Comparison of ENCODE assay signal across 14 mouse cellular contexts in genomic region chr14:76685830-76686761, GRCm38 (mm10).
DNase-seq lines count a peak whose midpoint lies in the region; ATAC-seq and TF ChIP-seq lines count a peak whose summit lies in the region.
"Had no signal": no experiment of that assay in that cellular context is flagged by ENCODE, and none has a peak within 500 bp of the region (broad histone marks: within the 10 kb centered on the region; RNA-seq: fewer than 3 reads in every experiment).

No protein-coding gene starts in this region.

- no peak for ATAC-seq in lung, embryonic 15.5 days (ENCODE audit: borderline replicate concordance, extremely low read depth, low FRiP score, low TSS enrichment)
- no peak for ATAC-seq in hindbrain, embryonic 13.5 days (ENCODE audit: low FRiP score)
- ATAC-seq in midbrain, embryonic 15.5 days (replicated peaks) = no peak
- ATAC-seq: liver, embryonic 12.5 days had no signal

- H3K4me1 ChIP-seq in lung, embryonic 15.5 days = peaks cover 61% of the 10 kb centered on the region
- peaks cover 4% of the 10 kb centered on the region for H3K4me1 ChIP-seq in lung, adult 2 months (ENCODE audit: control insufficient read depth, insufficient read depth, low read length)
- peaks cover 39% of the 10 kb centered on the region for H3K4me1 ChIP-seq in hindbrain, embryonic 13.5 days (replicated peaks)
- peaks cover 24% of the 10 kb centered on the region for H3K4me1 ChIP-seq in midbrain, embryonic 15.5 days

- TF ChIP-seq POLR2A in lung, adult 2 months (IDR thresholded peaks at IDR 0.05; ENCODE audit: borderline replicate concordance, extremely low read depth, low read depth, low read length) = no peak

- H3K27ac ChIP-seq in lung, embryonic 15.5 days = peak overlapping the region; percentile 71
- H3K27ac ChIP-seq in hindbrain, embryonic 13.5 days = peak overlapping the region; percentile 61
- peak overlapping the region; percentile 18 for H3K27ac ChIP-seq in midbrain, embryonic 15.5 days
- H3K27ac ChIP-seq: gastrocnemius, adult 2 months; liver, embryonic 12.5 days had no signal

- DNase-seq in adrenal gland, postnatal 10 days = peak; percentile 43
- DNase-seq in adrenal gland, postnatal 36 days = no peak
- no peak for DNase-seq in lung, adult 2 months
- no peak for DNase-seq in cerebellum, adult 9-10 months
- no peak for DNase-seq in spleen, adult 12 weeks (ENCODE audit: low spot score)
- DNase-seq: adrenal gland, adult 8-10 months; cerebellum, postnatal 14 days; gastrocnemius, adult 2 months; heart, postnatal 36 days; right cerebral cortex, postnatal 25 days had no signal

- H3K36me3 ChIP-seq in lung, embryonic 15.5 days = no peaks in the 10 kb centered on the region
- no peaks in the 10 kb centered on the region for H3K36me3 ChIP-seq in hindbrain, embryonic 13.5 days
- no peaks in the 10 kb centered on the region for H3K36me3 ChIP-seq in midbrain, embryonic 15.5 days (replicated peaks)
- H3K36me3 ChIP-seq: liver, embryonic 12.5 days had no signal

- no peak overlapping the region for H3K9ac ChIP-seq in lung, embryonic 15.5 days
- no peak overlapping the region for H3K9ac ChIP-seq in hindbrain, embryonic 13.5 days
- no peak overlapping the region for H3K9ac ChIP-seq in midbrain, embryonic 15.5 days
- H3K9ac ChIP-seq: liver, embryonic 12.5 days had no signal

- H3K4me2 ChIP-seq in lung, embryonic 15.5 days = no peak overlapping the region; the same call in 1 of the 2 replicates
- no peak overlapping the region for H3K4me2 ChIP-seq in hindbrain, embryonic 13.5 days
- no peak overlapping the region for H3K4me2 ChIP-seq in midbrain, embryonic 15.5 days
- H3K4me2 ChIP-seq: liver, embryonic 12.5 days had no signal

- no peaks in the 10 kb centered on the region for H3K27me3 ChIP-seq in lung, embryonic 15.5 days
- H3K27me3 ChIP-seq in hindbrain, embryonic 13.5 days = no peaks in the 10 kb centered on the region
- H3K27me3 ChIP-seq in midbrain, embryonic 15.5 days (replicated peaks) = no peaks in the 10 kb centered on the region
- H3K27me3 ChIP-seq: liver, embryonic 12.5 days had no signal

- H3K9me3 ChIP-seq in lung, embryonic 15.5 days = no peaks in the 10 kb centered on the region
- H3K9me3 ChIP-seq in hindbrain, embryonic 13.5 days = no peaks in the 10 kb centered on the region
- no peaks in the 10 kb centered on the region for H3K9me3 ChIP-seq in midbrain, embryonic 15.5 days
- H3K9me3 ChIP-seq: liver, embryonic 12.5 days had no signal

- 51% methylated on average over 17 of the region's 17 CpGs for WGBS in lung, embryonic 15.5 days
- 65% methylated on average over 17 of the region's 17 CpGs for WGBS in lung, adult 2 months
- WGBS in hindbrain, embryonic 13.5 days = 45% methylated on average over 17 of the region's 17 CpGs
- WGBS in midbrain, embryonic 15.5 days = 33% methylated on average over 17 of the region's 17 CpGs

- TF ChIP-seq CTCF in lung, adult 2 months (IDR thresholded peaks at IDR 0.05; ENCODE audit: insufficient read depth, low read length) = no peak

- no peak overlapping the region for H3K4me3 ChIP-seq in lung, embryonic 15.5 days
- H3K4me3 ChIP-seq in lung, adult 2 months (replicated peaks; ENCODE audit: extremely low read depth, low read depth, low read length) = no peak overlapping the region
- H3K4me3 ChIP-seq in hindbrain, embryonic 13.5 days = no peak overlapping the region
- H3K4me3 ChIP-seq in midbrain, embryonic 15.5 days = no peak overlapping the region
- H3K4me3 ChIP-seq: gastrocnemius, adult 2 months; liver, embryonic 12.5 days had no signal

Comparison
In these comparisons a context has a peak if more than half of its experiments do, and no peak if none do; other contexts are left out.
1. H3K27ac ChIP-seq: peak in every context shown above with its lines; median percentile 71 in lung, embryonic 15.5 days; 61 in hindbrain, embryonic 13.5 days; 18 in midbrain, embryonic 15.5 days.